Mouse (Mus musculus): ENCODE data around the gene Prodh2. TPM values are rescaled to one million over a fixed set of nuclear protein-coding genes. Genes with fewer than 3 reads are reported as not detected.

Prodh2 gene
- polyA plus RNA-seq (2012; ENCODE audit: low replicate concordance): 0.13 TPM in 1 of 2 replicates, not detected in the other

GRCm38 (mm10) chr7:30493401-30493931 lies at the start of gene Prodh2:
Prodh2 (plus strand) TSS chr7:30493622.

DNA sequence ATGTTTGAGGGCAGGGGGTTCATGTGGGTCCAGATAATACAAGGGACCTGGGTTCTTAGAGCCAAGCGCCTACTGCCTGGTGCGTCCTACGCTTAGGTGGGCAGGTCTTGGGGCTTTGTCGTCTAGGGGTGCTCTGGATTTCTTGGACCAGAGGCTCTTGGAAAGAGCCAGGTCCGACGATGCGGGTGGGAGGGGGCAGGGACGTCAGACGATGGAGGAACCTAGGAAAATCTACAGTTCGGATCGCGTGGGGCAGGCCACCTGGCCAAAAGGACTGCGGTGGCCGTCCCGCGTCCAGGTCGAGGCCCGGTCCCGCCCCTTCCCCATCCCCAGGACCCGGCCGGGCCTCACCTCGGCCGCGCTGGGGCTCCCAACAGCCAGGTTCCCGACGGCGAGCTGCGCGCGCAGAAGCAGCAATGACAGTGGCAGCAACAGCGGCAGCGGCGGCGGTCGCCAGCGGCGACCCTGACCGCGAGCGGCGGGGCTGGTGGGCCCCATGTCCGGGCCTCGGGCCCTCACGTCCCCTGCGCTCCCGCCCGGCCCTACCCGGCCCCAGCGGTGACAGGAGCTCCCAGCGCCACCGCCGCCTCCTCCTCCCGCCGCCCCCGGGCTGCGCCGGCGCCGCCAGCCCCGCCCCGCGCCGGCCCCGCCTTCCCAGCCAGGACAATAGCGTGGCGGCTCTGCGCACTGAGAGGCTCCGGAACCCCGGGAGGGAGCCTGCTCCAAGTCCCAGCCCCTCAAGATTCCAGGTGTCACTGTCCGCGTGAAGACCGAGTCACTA lies 48.3 kb upstream of the Prodh2 start, which contains the start of gene Aplp1:
Gene Aplp1 (minus strand): TSS at position 565 of the 781 bp plus-strand sequence.

DNA sequence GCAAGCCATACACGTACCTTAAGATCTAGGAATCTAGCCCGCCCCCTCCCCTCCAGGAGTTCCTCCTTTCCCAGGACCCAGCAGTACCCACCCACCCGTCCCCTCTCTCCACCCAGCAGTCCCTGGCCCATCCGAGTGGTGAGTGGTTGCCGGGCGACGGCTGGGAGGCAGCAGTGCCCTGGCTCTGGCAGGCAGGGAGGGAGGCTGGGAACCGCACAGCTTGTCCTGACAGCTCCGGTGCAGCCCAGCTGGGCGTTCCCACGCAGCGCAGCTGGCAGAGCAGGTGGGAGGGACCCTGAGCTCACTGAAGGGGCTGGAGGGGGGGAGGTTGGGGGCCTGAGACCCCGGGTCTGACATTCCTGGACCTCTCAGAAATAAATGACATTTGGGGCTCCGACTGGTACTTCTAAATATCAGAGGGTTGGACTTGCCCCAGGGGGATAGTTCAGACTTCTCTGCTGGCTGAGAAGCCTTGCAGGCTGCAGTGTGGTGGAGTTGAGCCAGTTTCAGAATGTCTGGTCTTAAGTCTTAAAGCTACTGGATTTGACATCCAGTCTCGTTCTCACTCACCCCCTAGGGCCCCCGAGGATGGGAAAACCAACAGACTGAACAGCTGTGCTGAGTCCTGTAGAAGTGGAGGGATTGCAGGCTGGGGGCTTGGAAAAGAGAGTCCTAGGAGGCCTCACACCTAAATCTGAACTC lies 35.6 kb upstream of the Prodh2 start, which contains the start of the genes Kirrel2 and Nphs1:
Gene Kirrel2 (minus strand): TSS at position 62 of the 702 bp plus-strand sequence.
Gene Nphs1 (plus strand): TSS at position 687 of the 702 bp plus-strand sequence.

DNA sequence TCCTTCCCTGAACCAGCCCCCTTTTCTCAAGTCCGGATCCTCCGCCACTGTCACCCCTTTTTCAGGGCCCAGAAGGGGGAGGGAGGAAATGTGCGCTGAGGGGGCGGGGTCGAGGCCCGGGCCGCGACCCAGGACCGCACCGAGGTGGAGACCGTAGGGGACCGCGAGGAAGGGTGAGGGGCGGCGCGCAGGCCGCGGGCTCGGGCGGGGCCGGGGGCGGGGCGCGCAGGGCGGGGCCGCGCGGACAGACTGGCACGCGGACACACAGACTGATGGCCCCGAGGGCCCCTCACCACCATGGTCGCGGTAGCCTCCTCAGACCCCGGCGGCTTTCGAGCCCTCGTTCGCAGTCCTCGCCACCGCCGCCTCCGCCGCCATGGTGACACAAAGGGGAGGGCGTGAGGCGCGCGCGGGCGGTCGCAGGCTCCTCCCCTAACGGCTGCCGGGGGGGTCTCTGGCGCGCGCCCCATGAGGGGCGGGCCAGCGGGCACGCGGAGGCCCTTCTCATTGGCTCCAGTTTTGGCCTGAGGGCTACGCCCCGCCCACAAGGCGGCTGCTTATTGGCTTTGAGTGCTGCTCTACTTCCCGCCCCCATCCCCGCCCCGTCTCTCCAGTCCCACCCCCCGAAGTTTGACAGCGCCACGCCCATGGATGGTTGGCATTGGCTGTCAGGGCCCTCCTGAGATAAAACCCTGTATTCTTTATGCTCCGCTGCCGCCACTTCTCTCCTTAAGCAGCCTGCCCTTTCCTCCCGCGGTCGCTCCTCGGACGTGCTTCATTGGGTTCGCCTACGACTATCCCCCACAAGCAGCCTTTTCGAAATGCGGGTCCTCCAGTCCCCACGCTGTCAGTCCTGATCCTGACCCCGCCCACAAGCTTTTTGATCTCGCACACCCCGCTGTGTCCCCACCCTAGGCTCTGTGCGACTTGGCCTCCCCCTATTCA lies 41.5 kb downstream of the Prodh2 start, which contains the start of gene Arhgap33:
Gene Arhgap33 (minus strand): TSS at position 428 of the 945 bp plus-strand sequence.

GRCm38 (mm10) chr7:30552102-30553020 lies 58.9 kb downstream of the Prodh2 start, which contains the start of the genes Hspb6 and Proser3:
Hspb6 (plus strand) TSS chr7:30552178.
Proser3 (minus strand) TSS chr7:30552299.

GRCm38 (mm10) chr7:30559443-30559954 lies 66.1 kb downstream of the Prodh2 start, which contains the start of gene Lin37:
Lin37 (minus strand) TSS chr7:30559838.

Other genes with a start within 250 kb of the Prodh2 start
- gene Thap8, start 213.5 kb upstream of the Prodh2 start, polyA plus RNA-seq (2012; ENCODE audit: low replicate concordance): 0.24 TPM in 1 of 2 replicates, not detected in the other
- 22.7 and 114 TPM in 2 replicates for gene Wdr62, start 213.2 kb upstream of the Prodh2 start, polyA plus RNA-seq (2012; ENCODE audit: low replicate concordance)
- 0.65 and 4.6 TPM in 2 replicates for gene Clip3, start 201.9 kb upstream of the Prodh2 start, polyA plus RNA-seq (2012; ENCODE audit: low replicate concordance)
- gene Alkbh6, start 184.9 kb upstream of the Prodh2 start, polyA plus RNA-seq (2012; ENCODE audit: low replicate concordance): 91.3 and 100.0 TPM in 2 replicates
- 1.8 and 1.9 TPM in 2 replicates for gene Syne4, start 178.8 kb upstream of the Prodh2 start, polyA plus RNA-seq (2012; ENCODE audit: low replicate concordance)
- 0.96 and 1.7 TPM in 2 replicates for gene E130208F15Rik, start 171.9 kb upstream of the Prodh2 start, polyA plus RNA-seq (2012; ENCODE audit: low replicate concordance)
- 4.7 and 8.8 TPM in 2 replicates for gene Sdhaf1, start 169.7 kb upstream of the Prodh2 start, polyA plus RNA-seq (2012; ENCODE audit: low replicate concordance)
- gene Lrfn3, start 130.8 kb upstream of the Prodh2 start, polyA plus RNA-seq (2012; ENCODE audit: low replicate concordance): 0.06 and 0.26 TPM in 2 replicates
- gene Tyrobp, start 79.9 kb upstream of the Prodh2 start, polyA plus RNA-seq (2012; ENCODE audit: low replicate concordance): 9.6 and 46.1 TPM in 2 replicates
- 10.4 TPM in 1 of 2 replicates, not detected in the other for gene Hcst, start 73.8 kb upstream of the Prodh2 start, polyA plus RNA-seq (2012; ENCODE audit: low replicate concordance)
- 16.8 and 18.4 TPM in 2 replicates for gene Nfkbid, start 71.9 kb upstream of the Prodh2 start, polyA plus RNA-seq (2012; ENCODE audit: low replicate concordance)
- 1.1 and 1.3 TPM in 2 replicates for gene Aplp1, start 48.1 kb upstream of the Prodh2 start, polyA plus RNA-seq (2012; ENCODE audit: low replicate concordance)
- not detected in 2 replicates for gene Kirrel2, start 35.9 kb upstream of the Prodh2 start, polyA plus RNA-seq (2012; ENCODE audit: low replicate concordance)
- 0.14 TPM in 1 of 2 replicates, not detected in the other for gene Nphs1, start 35.3 kb upstream of the Prodh2 start, polyA plus RNA-seq (2012; ENCODE audit: low replicate concordance)
- 121 and 163 TPM in 2 replicates for gene Arhgap33, start 41.4 kb downstream of the Prodh2 start, polyA plus RNA-seq (2012; ENCODE audit: low replicate concordance)
- gene Hspb6, start 58.6 kb downstream of the Prodh2 start, polyA plus RNA-seq (2012; ENCODE audit: low replicate concordance): 22.9 and 50.6 TPM in 2 replicates
- gene Proser3, start 58.7 kb downstream of the Prodh2 start, polyA plus RNA-seq (2012; ENCODE audit: low replicate concordance): 29.4 and 49.1 TPM in 2 replicates
- gene Lin37, start 66.2 kb downstream of the Prodh2 start, polyA plus RNA-seq (2012; ENCODE audit: low replicate concordance): 59.6 and 64.2 TPM in 2 replicates
- gene U2af1l4, start 69.7 kb downstream of the Prodh2 start, polyA plus RNA-seq (2012; ENCODE audit: low replicate concordance): 12.7 and 61.9 TPM in 2 replicates
- gene Gm49396, start 69.7 kb downstream of the Prodh2 start, polyA plus RNA-seq (2012; ENCODE audit: low replicate concordance): 1.2 and 1.6 TPM in 2 replicates
- 17.5 and 44.6 TPM in 2 replicates for gene Psenen, start 70.0 kb downstream of the Prodh2 start, polyA plus RNA-seq (2012; ENCODE audit: low replicate concordance)
- gene Igflr1, start 71.8 kb downstream of the Prodh2 start, polyA plus RNA-seq (2012; ENCODE audit: low replicate concordance): 8.1 and 20.3 TPM in 2 replicates
- 143 and 153 TPM in 2 replicates for gene Kmt2b, start 95.1 kb downstream of the Prodh2 start, polyA plus RNA-seq (2012; ENCODE audit: low replicate concordance)
- 133 and 177 TPM in 2 replicates for gene Zbtb32, start 105.3 kb downstream of the Prodh2 start, polyA plus RNA-seq (2012; ENCODE audit: low replicate concordance)
- 1.3 TPM in 1 of 2 replicates, not detected in the other for gene Upk1a, start 119.2 kb downstream of the Prodh2 start, polyA plus RNA-seq (2012; ENCODE audit: low replicate concordance)
- gene Cox6b1, start 132.5 kb downstream of the Prodh2 start, polyA plus RNA-seq (2012; ENCODE audit: low replicate concordance): 47.1 and 83.9 TPM in 2 replicates
- 0.35 TPM in 1 of 2 replicates, not detected in the other for gene Etv2, start 142.2 kb downstream of the Prodh2 start, polyA plus RNA-seq (2012; ENCODE audit: low replicate concordance)
- gene Rbm42, start 156.7 kb downstream of the Prodh2 start, polyA plus RNA-seq (2012; ENCODE audit: low replicate concordance): 329 and 344 TPM in 2 replicates
- gene Haus5, start 171.4 kb downstream of the Prodh2 start, polyA plus RNA-seq (2012; ENCODE audit: low replicate concordance): 7.2 and 44.1 TPM in 2 replicates
- not detected in 2 replicates for gene Pmis2, start 178.0 kb downstream of the Prodh2 start, polyA plus RNA-seq (2012; ENCODE audit: low replicate concordance)
- gene 2200002J24Rik, start 205.3 kb downstream of the Prodh2 start, polyA plus RNA-seq (2012; ENCODE audit: low replicate concordance): not detected in 2 replicates
- gene Atp4a, start 218.6 kb downstream of the Prodh2 start, polyA plus RNA-seq (2012; ENCODE audit: low replicate concordance): 0.20 TPM in 1 of 2 replicates, not detected in the other
- gene Tmem147, start 235.9 kb downstream of the Prodh2 start, polyA plus RNA-seq (2012; ENCODE audit: low replicate concordance): 134 and 143 TPM in 2 replicates

Data from leukemia stem cell, adult 10-12 weeks (primary cell).